Mouse (Mus musculus) intestine, embryonic 16.5 days (tissue): ENCODE measurements around the gene Fpr3. TPM values are rescaled to one million over a fixed set of nuclear protein-coding genes. Genes with fewer than 3 reads are reported as not detected.

Experiments used
- ATAC-seq: fragments of 200-750 bp; cut with Nextera tagmentation; 2 replicates; pipeline ENCODE4 v1.8.0; 2017; ENCODE audit warnings: moderate TSS enrichment, moderate library complexity
- H3K27ac ChIP-seq: fragments of 300-500 bp; sonication (generic); 2 replicates; pipeline ENCODE4 v1.5.1; 2014; ENCODE audit warnings: mild to moderate bottlenecking, low read length
- H3K27me3 ChIP-seq: fragments of 300-500 bp; sonication (generic); replicated peaks from 2 replicates; pipeline ENCODE4 v1.6.1; 2014; ENCODE audit warnings: low read length, control low read depth, mixed read lengths; ENCODE audit not compliant: control insufficient read depth, insufficient read depth
- H3K36me3 ChIP-seq: fragments of 300-500 bp; sonication (generic); 2 replicates; pipeline ENCODE4 v1.6.1; 2014; ENCODE audit warnings: low read length, control low read depth; ENCODE audit not compliant: control insufficient read depth, insufficient read depth
- H3K4me1 ChIP-seq: fragments of 300-500 bp; sonication (generic); 2 replicates; pipeline ENCODE4 v1.6.1; 2014; ENCODE audit warnings: low read length, control low read depth, mixed read lengths; ENCODE audit not compliant: control insufficient read depth, insufficient read depth
- H3K4me2 ChIP-seq: fragments of 300-500 bp; sonication (generic); 2 replicates; pipeline ENCODE4 v1.6.1; 2014; ENCODE audit warnings: low read depth, low read length, control low read depth
- H3K4me3 ChIP-seq: fragments of 300-500 bp; sonication (generic); 2 replicates; pipeline ENCODE4 v1.5.1; 2014; ENCODE audit warnings: mild to moderate bottlenecking, low read length
- H3K9ac ChIP-seq: fragments of 300-500 bp; sonication (generic); 2 replicates; pipeline ENCODE4 v1.6.1; 2014; ENCODE audit warnings: low read depth, low read length
- H3K9me3 ChIP-seq: fragments of 300-500 bp; sonication (generic); 2 replicates; pipeline ENCODE4 v1.6.1; 2016; ENCODE audit warnings: low read length, control low read depth; ENCODE audit not compliant: control insufficient read depth
- WGBS: fragments of 180-500 bp; shearing (Covaris S2); extraction: QIAGEN DNeasy Blood & Tissue Kit; methylation state at CpG from one replicate; pipeline ENCODE4 v1.1.7; 2014; 5-methylcytosine and 5-hydroxymethylcytosine counted together
- polyA plus RNA-seq: library from polyadenylated mRNA; unstranded; fragments of >200 nt; fragmentation: Nextera tagmentation; extraction: Ambion mirVana; gene quantifications from 2 replicates; pipeline ENCODE4 v1.2.1, GENCODE M21; 2015

The Fpr3 gene
- polyA plus RNA-seq, 1 experiment from 2014 or later, result not detected

GRCm38 (mm10) chr17:17849906-17850712, 37.5 kb upstream of the Fpr3 start:
- Histone ChIP-seq H3K9ac (no peak overlapping the region), H3K4me2 (peak overlapping the region; percentile 31), H3K27ac (no peak overlapping the region), H3K4me3 (peak overlapping the region; percentile 12), H3K27me3 (no peaks in the 10 kb centered on the region), H3K36me3 (no peaks in the 10 kb centered on the region), H3K9me3 (no peaks in the 10 kb centered on the region), H3K4me1 (0 out of 2 replicates have a peak, but pooled peaks cover 5% of the 10 kb centered on the region)
- WGBS, result 24% methylated on average over 55 of the region's 55 CpGs
- peak; percentile 60 for ATAC-seq

- Histone ChIP-seq H3K9ac (no peak within 1 kb of the TSS), H3K4me2 (no peak within 1 kb of the TSS), H3K27me3 (no peaks in the 10 kb centered on the region), H3K4me3 (no peak within 1 kb of the TSS), H3K36me3 (no peaks in the 10 kb centered on the region), H3K9me3 (no peaks in the 10 kb centered on the region), H3K4me1 (0 out of 2 replicates have a peak, but pooled peaks cover 2% of the 10 kb centered on the region), H3K27ac (no peak within 1 kb of the TSS)
- whole genome bisulfite sequencing, result 43% methylated on average over 8 of the region's 8 CpGs
- ATAC-seq, result no peak
These were observed 32.4 kb upstream of the Fpr3 start, which contains the start of gene Has1 for GRCm38 (mm10) chr17:17855064-17855838. Gene Has1, minus strand, starts transcription at chr17:17855205.

- H3K9ac ChIP-seq, result no peak overlapping the region
- H3K36me3 ChIP-seq, result no peaks in the 10 kb centered on the region
- H3K9me3 ChIP-seq, result no peaks in the 10 kb centered on the region
- ATAC-seq, result no peak
- H3K4me2 ChIP-seq, result no peak overlapping the region
- H3K27ac ChIP-seq, result no peak overlapping the region
- WGBS, result 70% methylated on average over 1 of the region's 1 CpGs
- no peaks in the 10 kb centered on the region for H3K4me1 ChIP-seq
- no peaks in the 10 kb centered on the region for H3K27me3 ChIP-seq
- no peak overlapping the region for H3K4me3 ChIP-seq
These were observed 31.0 kb upstream of the Fpr3 start for GRCm38 (mm10) chr17:17856612-17857011.

- WGBS, result 88% methylated on average over 1 of the region's 1 CpGs
- ATAC-seq, result no peak
- no peak overlapping the region for H3K27ac ChIP-seq
- H3K4me1 ChIP-seq, result no peaks in the 10 kb centered on the region
- H3K4me2 ChIP-seq, result no peak overlapping the region
- no peak overlapping the region for H3K9ac ChIP-seq
- H3K4me3 ChIP-seq, result no peak overlapping the region
- no peaks in the 10 kb centered on the region for H3K9me3 ChIP-seq
- H3K36me3 ChIP-seq, result no peaks in the 10 kb centered on the region
- H3K27me3 ChIP-seq, result no peaks in the 10 kb centered on the region
These were observed 30.2 kb upstream of the Fpr3 start for GRCm38 (mm10) chr17:17857446-17857845.

GRCm38 (mm10) chr17:17860110-17860509, 27.5 kb upstream of the Fpr3 start:
- Histone ChIP-seq H3K36me3 (no peaks in the 10 kb centered on the region), H3K4me3 (no peak overlapping the region), H3K4me1 (no peaks in the 10 kb centered on the region), H3K27me3 (no peaks in the 10 kb centered on the region), H3K27ac (no peak overlapping the region), H3K9ac (no peak overlapping the region), H3K9me3 (no peaks in the 10 kb centered on the region), H3K4me2 (no peak overlapping the region)
- ATAC-seq, result no peak
- 89% methylated on average over 3 of the region's 3 CpGs for WGBS

GRCm38 (mm10) chr17:17862360-17862759, 25.3 kb upstream of the Fpr3 start:
- Histone ChIP-seq H3K9ac (no peak overlapping the region), H3K4me3 (no peak overlapping the region), H3K4me1 (no peaks in the 10 kb centered on the region), H3K36me3 (no peaks in the 10 kb centered on the region), H3K4me2 (no peak overlapping the region), H3K27me3 (no peaks in the 10 kb centered on the region), H3K27ac (no peak overlapping the region), H3K9me3 (no peaks in the 10 kb centered on the region)
- WGBS, result 70% methylated on average over 1 of the region's 1 CpGs
- no peak for ATAC-seq

GRCm38 (mm10) chr17:17865168-17865567, 22.5 kb upstream of the Fpr3 start:
- Histone ChIP-seq H3K9me3 (no peaks in the 10 kb centered on the region), H3K4me2 (no peak overlapping the region), H3K27me3 (no peaks in the 10 kb centered on the region), H3K36me3 (no peaks in the 10 kb centered on the region), H3K4me1 (no peaks in the 10 kb centered on the region), H3K9ac (no peak overlapping the region), H3K27ac (no peak overlapping the region), H3K4me3 (no peak overlapping the region)
- ATAC-seq, result no peak
- 47% methylated on average over 2 of the region's 2 CpGs for WGBS

GRCm38 (mm10) chr17:17866801-17867469, 20.7 kb upstream of the Fpr3 start:
- 88% methylated on average over 11 of the region's 11 CpGs for WGBS
- ATAC-seq, result no peak

GRCm38 (mm10) chr17:17870892-17871550, 16.6 kb upstream of the Fpr3 start:
- Histone ChIP-seq H3K27ac (no peak overlapping the region), H3K9ac (no peak overlapping the region), H3K4me1 (no peaks in the 10 kb centered on the region), H3K27me3 (no peaks in the 10 kb centered on the region), H3K9me3 (no peaks in the 10 kb centered on the region), H3K36me3 (no peaks in the 10 kb centered on the region), H3K4me3 (no peak overlapping the region), H3K4me2 (no peak overlapping the region)
- ATAC-seq, result no peak
- 69% methylated on average over 2 of the region's 2 CpGs for WGBS

More at GRCm38 (mm10) chr17:17866801-17867469, 20.7 kb upstream of the Fpr3 start:
- no peak overlapping the region for H3K4me3 ChIP-seq
- no peaks in the 10 kb centered on the region for H3K4me1 ChIP-seq
- H3K9me3 ChIP-seq, result no peaks in the 10 kb centered on the region
- no peak overlapping the region for H3K27ac ChIP-seq
- no peak overlapping the region for H3K9ac ChIP-seq
- no peaks in the 10 kb centered on the region for H3K36me3 ChIP-seq
- no peaks in the 10 kb centered on the region for H3K27me3 ChIP-seq
- H3K4me2 ChIP-seq, result no peak overlapping the region
